Mouse (Mus musculus) midbrain, embryonic 14.5 days (tissue): ENCODE measurements around the gene Trappc3. TPM values are rescaled to one million over a fixed set of nuclear protein-coding genes. Genes with fewer than 3 reads are reported as not detected.

ENCODE experiments used
- ATAC-seq: fragments of 200-750 bp; cut with Nextera tagmentation; 2 replicates; pipeline ENCODE4 v1.8.0; 2017; ENCODE audit warnings: moderate number of reproducible peaks, moderate library complexity; ENCODE audit not compliant: low FRiP score, low TSS enrichment
- DNase-seq: peaks from one replicate; pipeline ENCODE4 v3.0.0-alpha.2; 2015
- H3K27ac ChIP-seq: fragments of 300-500 bp; sonication (generic); replicated peaks from 2 replicates; pipeline ENCODE4 v1.5.1; 2014; ENCODE audit warnings: mild to moderate bottlenecking, low read depth, low read length, moderate library complexity
- H3K27me3 ChIP-seq: fragments of 300-500 bp; sonication (generic); 2 replicates; pipeline ENCODE4 v1.6.1; 2014; ENCODE audit warnings: low read length, control low read depth, mixed read lengths; ENCODE audit not compliant: control insufficient read depth, insufficient read depth
- H3K36me3 ChIP-seq: fragments of 300-500 bp; sonication (generic); 2 replicates; pipeline ENCODE4 v1.6.1; 2014; ENCODE audit warnings: low read length, control low read depth; ENCODE audit not compliant: control insufficient read depth, insufficient read depth
- H3K4me1 ChIP-seq: fragments of 300-500 bp; sonication (generic); 2 replicates; pipeline ENCODE4 v1.6.1; 2014; ENCODE audit warnings: mild to moderate bottlenecking, antibody characterized with exemption, low read length, control low read depth; ENCODE audit not compliant: control insufficient read depth, insufficient read depth
- H3K4me2 ChIP-seq: fragments of 300-500 bp; sonication (generic); 2 replicates; pipeline ENCODE4 v1.6.1; 2014; ENCODE audit warnings: mild to moderate bottlenecking, low read length, moderate library complexity
- H3K4me3 ChIP-seq: fragments of 300-500 bp; sonication (generic); replicated peaks from 2 replicates; pipeline ENCODE4 v1.5.1; 2014; ENCODE audit warnings: low read depth, low read length
- H3K9ac ChIP-seq: fragments of 300-500 bp; sonication (generic); replicated peaks from 2 replicates; pipeline ENCODE4 v1.6.1; 2014; ENCODE audit warnings: mild to moderate bottlenecking, low read length, moderate library complexity
- H3K9me3 ChIP-seq: fragments of 300-500 bp; sonication (generic); 2 replicates; pipeline ENCODE4 v1.6.1; 2016; ENCODE audit warnings: low read length, control low read depth, mixed read lengths; ENCODE audit not compliant: control insufficient read depth
- WGBS: fragments of 180-500 bp; shearing (Covaris S2); extraction: QIAGEN DNeasy Blood & Tissue Kit; methylation state at CpG from one replicate; pipeline ENCODE4 v1.1.7; 2014; 5-methylcytosine and 5-hydroxymethylcytosine counted together
- polyA plus RNA-seq: library from polyadenylated mRNA; unstranded; fragments of >200 nt; fragmentation: Nextera tagmentation; extraction: Ambion mirVana; gene quantifications from 2 replicates; pipeline ENCODE4 v1.2.1, GENCODE M21; 2014

Trappc3 gene
- polyA plus RNA-seq, 1 experiment from 2014 or later: 37.1 TPM

DNA sequence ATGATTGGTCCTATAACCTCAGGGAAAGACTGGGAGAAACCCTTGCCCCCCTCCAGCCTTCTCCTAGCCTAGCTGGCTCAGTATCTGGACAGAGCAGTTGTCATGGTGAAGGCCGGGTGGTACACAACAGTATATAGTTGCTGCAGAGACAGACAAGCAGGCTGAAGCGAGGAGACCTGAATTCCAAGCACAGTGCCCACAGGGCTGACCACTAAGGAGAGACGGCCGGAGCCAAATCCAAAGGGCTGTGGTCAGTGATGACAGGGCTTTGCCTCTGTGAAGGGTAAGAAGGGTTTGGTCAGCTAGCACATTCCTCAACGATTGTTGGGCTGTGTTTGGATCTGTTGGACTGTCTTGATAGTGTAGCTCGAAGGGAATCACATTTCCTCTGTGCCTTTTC, 859 bp upstream of the Trappc3 start:
- no peaks in the 10 kb centered on the region for H3K27me3 ChIP-seq
- no peak overlapping the region for H3K27ac ChIP-seq
- no peaks in the 10 kb centered on the region for H3K9me3 ChIP-seq
- no peaks in the 10 kb centered on the region for H3K36me3 ChIP-seq
- H3K4me1 ChIP-seq: peaks cover 28% of the 10 kb centered on the region
- no peak for ATAC-seq
- no peak overlapping the region for H3K4me3 ChIP-seq
- DNase-seq: no peak
- WGBS: 73% methylated on average over 6 of the region's 6 CpGs
- no peak overlapping the region for H3K4me2 ChIP-seq
- no peak overlapping the region for H3K9ac ChIP-seq

GRCm38 (mm10) chr4:126261675-126262074, 450 bp upstream of the Trappc3 start:
- WGBS: 54% methylated on average over 7 of the region's 7 CpGs

GRCm38 (mm10) chr4:126269292-126269691, 7.2 kb downstream of the Trappc3 start:
- Histone ChIP-seq H3K27me3 (no peaks in the 10 kb centered on the region), H3K4me3 (no peak overlapping the region), H3K4me2 (no peak overlapping the region), H3K27ac (no peak overlapping the region), H3K4me1 (no peaks in the 10 kb centered on the region), H3K9ac (no peak overlapping the region), H3K9me3 (no peaks in the 10 kb centered on the region), H3K36me3 (peaks cover 22% of the 10 kb centered on the region)
- WGBS: 89% methylated on average over 3 of the region's 3 CpGs
- no peak for DNase-seq
- ATAC-seq: no peak

More at GRCm38 (mm10) chr4:126261675-126262074, 450 bp upstream of the Trappc3 start:
- no peaks in the 10 kb centered on the region for H3K9me3 ChIP-seq
- 0 out of 2 replicates have a peak overlapping the region, but pooled peaks have one; percentile 85 for H3K4me3 ChIP-seq
- no peak overlapping the region for H3K27ac ChIP-seq
- H3K4me1 ChIP-seq: peaks cover 28% of the 10 kb centered on the region
- no peak for ATAC-seq
- H3K9ac ChIP-seq: no peak overlapping the region
- no peaks in the 10 kb centered on the region for H3K36me3 ChIP-seq
- H3K27me3 ChIP-seq: no peaks in the 10 kb centered on the region
- DNase-seq: no peak
- no peak overlapping the region for H3K4me2 ChIP-seq

GRCm38 (mm10) chr4:126273753-126274152, 11.6 kb downstream of the Trappc3 start:
- Histone ChIP-seq H3K9ac (no peak overlapping the region), H3K27ac (no peak overlapping the region), H3K4me1 (no peaks in the 10 kb centered on the region), H3K27me3 (no peaks in the 10 kb centered on the region), H3K4me3 (no peak overlapping the region), H3K36me3 (peaks cover 31% of the 10 kb centered on the region), H3K4me2 (no peak overlapping the region), H3K9me3 (no peaks in the 10 kb centered on the region)
- 74% methylated on average over 13 of the region's 13 CpGs for WGBS
- DNase-seq (no peak), ATAC-seq (no peak)

- H3K36me3 ChIP-seq: peaks cover 31% of the 10 kb centered on the region
- H3K4me1 ChIP-seq: no peaks in the 10 kb centered on the region
- no peaks in the 10 kb centered on the region for H3K27me3 ChIP-seq
- no peak for DNase-seq
- H3K4me3 ChIP-seq: no peak overlapping the region
- WGBS: 91% methylated on average over 4 of the region's 4 CpGs
- H3K9ac ChIP-seq: no peak overlapping the region
- no peak overlapping the region for H3K27ac ChIP-seq
- H3K4me2 ChIP-seq: no peak overlapping the region
- no peak for ATAC-seq
- no peaks in the 10 kb centered on the region for H3K9me3 ChIP-seq
Observed at GRCm38 (mm10) chr4:126275081-126275480, 13.0 kb downstream of the Trappc3 start.

DNA sequence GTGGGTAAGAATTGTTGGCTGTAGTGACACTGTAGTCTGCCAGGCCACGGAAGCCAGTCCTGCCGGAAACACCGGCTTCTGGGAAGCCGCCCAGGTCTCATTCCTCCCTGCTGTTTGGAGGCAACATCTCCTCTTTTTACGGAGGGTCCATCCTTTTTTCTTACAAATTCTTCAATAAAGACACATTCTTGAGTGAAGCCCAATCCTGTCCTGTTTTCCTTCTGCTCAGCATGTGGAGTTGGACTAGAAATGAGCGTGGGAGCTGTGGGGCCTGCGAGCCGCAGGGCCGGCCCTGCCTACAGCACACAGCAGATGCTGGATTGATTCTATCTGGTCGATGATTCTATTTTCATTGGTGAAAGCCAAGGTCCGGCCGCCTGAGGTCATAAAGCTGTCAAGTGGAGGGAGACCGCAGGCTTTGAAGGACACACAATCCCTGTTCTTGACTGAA, 13.6 kb downstream of the Trappc3 start:
- DNase-seq: no peak
- H3K27me3 ChIP-seq: no peaks in the 10 kb centered on the region
- no peak for ATAC-seq
- no peak overlapping the region for H3K9ac ChIP-seq
- H3K27ac ChIP-seq: no peak overlapping the region
- H3K36me3 ChIP-seq: peaks cover 31% of the 10 kb centered on the region
- 94% methylated on average over 13 of the region's 13 CpGs for WGBS
- no peaks in the 10 kb centered on the region for H3K9me3 ChIP-seq
- no peak overlapping the region for H3K4me3 ChIP-seq
- no peaks in the 10 kb centered on the region for H3K4me1 ChIP-seq
- H3K4me2 ChIP-seq: no peak overlapping the region

DNA sequence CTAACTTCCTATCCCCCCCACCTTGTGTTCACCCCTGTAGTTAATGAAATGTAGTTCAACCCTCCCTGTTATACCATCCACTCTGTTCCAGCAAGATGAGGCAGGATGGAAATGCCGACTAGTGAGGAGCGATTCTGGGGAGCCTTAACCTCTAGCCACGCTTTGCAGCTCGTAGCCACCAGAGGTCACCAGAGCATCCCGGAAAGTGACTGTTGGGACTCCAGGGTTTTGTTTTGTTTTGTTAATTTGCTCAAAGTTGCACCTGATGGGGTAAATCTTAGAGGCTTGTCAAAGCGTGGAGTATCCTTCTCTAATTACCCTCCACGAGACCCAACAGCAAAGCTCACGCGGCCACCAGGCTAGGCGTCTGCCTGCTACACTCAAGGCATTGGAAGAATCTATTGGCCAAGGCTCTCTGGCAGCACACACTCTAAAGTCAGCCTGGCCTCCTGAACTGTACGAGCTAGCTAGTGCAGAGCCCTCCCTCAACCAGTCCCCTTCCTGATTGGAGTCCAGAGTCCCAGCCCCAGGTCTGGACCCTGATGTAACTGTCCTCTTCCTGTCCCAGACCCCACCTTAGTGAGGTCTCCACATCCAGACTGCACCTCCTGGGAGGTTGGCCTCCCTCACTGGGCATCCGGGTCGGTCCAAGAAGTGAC, 15.9 kb downstream of the Trappc3 start:
- no peak overlapping the region for H3K4me3 ChIP-seq
- H3K4me1 ChIP-seq: no peaks in the 10 kb centered on the region
- no peak; the same call in 1 of the 2 replicates for ATAC-seq
- H3K9ac ChIP-seq: no peak overlapping the region
- peak; percentile 82 for DNase-seq
- H3K36me3 ChIP-seq: peaks cover 22% of the 10 kb centered on the region
- 10% methylated on average over 13 of the region's 13 CpGs for WGBS
- no peaks in the 10 kb centered on the region for H3K9me3 ChIP-seq
- H3K4me2 ChIP-seq: no peak overlapping the region
- H3K27me3 ChIP-seq: no peaks in the 10 kb centered on the region
- no peak overlapping the region for H3K27ac ChIP-seq

GRCm38 (mm10) chr4:126278565-126278915, 16.4 kb downstream of the Trappc3 start:
- Histone ChIP-seq H3K4me2 (no peak overlapping the region), H3K9me3 (no peaks in the 10 kb centered on the region), H3K9ac (no peak overlapping the region), H3K27me3 (no peaks in the 10 kb centered on the region), H3K27ac (no peak overlapping the region), H3K4me3 (no peak overlapping the region), H3K4me1 (no peaks in the 10 kb centered on the region), H3K36me3 (peaks cover 17% of the 10 kb centered on the region)
- ATAC-seq: no peak
- WGBS: 43% methylated on average over 9 of the region's 9 CpGs
- no peak for DNase-seq

- H3K4me2 ChIP-seq: no peak overlapping the region
- no peaks in the 10 kb centered on the region for H3K27me3 ChIP-seq
- ATAC-seq (no peak), DNase-seq (no peak)
- H3K36me3 ChIP-seq: peaks cover 12% of the 10 kb centered on the region
- H3K9me3 ChIP-seq: no peaks in the 10 kb centered on the region
- WGBS: 53% methylated on average over 9 of the region's 9 CpGs
- no peak overlapping the region for H3K9ac ChIP-seq
- H3K4me3 ChIP-seq: no peak overlapping the region
- H3K27ac ChIP-seq: no peak overlapping the region
- H3K4me1 ChIP-seq: no peaks in the 10 kb centered on the region
Observed at GRCm38 (mm10) chr4:126278961-126279360, 16.8 kb downstream of the Trappc3 start.
